Mouse (Mus musculus): ENCODE data around the gene Cnnm3.

Cnnm3 gene

GRCm38 (mm10) chr1:36538727-36539126 lies 27.1 kb downstream of the Cnnm3 start:
- DNase-seq, result no peak

GRCm38 (mm10) chr1:36539186-36539585 lies 27.5 kb downstream of the Cnnm3 start, which contains the start of gene Gm42417:
Gm42417 (minus strand) TSS chr1:36539429.
- peak; percentile 41 for DNase-seq

GRCm38 (mm10) chr1:36540132-36540531 lies 28.5 kb downstream of the Cnnm3 start:
- no peak for DNase-seq

- no peak for DNase-seq
These were observed 29.1 kb downstream of the Cnnm3 start for GRCm38 (mm10) chr1:36540807-36541206.

- no peak for DNase-seq
These were observed 30.2 kb downstream of the Cnnm3 start for GRCm38 (mm10) chr1:36541844-36542243.

- DNase-seq, result no peak
These were observed 31.3 kb downstream of the Cnnm3 start for GRCm38 (mm10) chr1:36542925-36543324.

GRCm38 (mm10) chr1:36545382-36545781 lies 33.7 kb downstream of the Cnnm3 start:
- DNase-seq, result no peak

- DNase-seq, result no peak
These were observed 34.4 kb downstream of the Cnnm3 start for GRCm38 (mm10) chr1:36545845-36546600.

GRCm38 (mm10) chr1:36546888-36547471 lies 35.3 kb downstream of the Cnnm3 start, which contains the start of gene Ankrd39:
Ankrd39 (minus strand) TSS chr1:36547445.
- peak; percentile 98 for DNase-seq

GRCm38 (mm10) chr1:36547981-36548598 lies 36.4 kb downstream of the Cnnm3 start:
- peak; percentile 18 for DNase-seq

GRCm38 (mm10) chr1:36548771-36549170 lies 37.1 kb downstream of the Cnnm3 start:
- DNase-seq, result no peak

- DNase-seq, result no peak
These were observed 37.8 kb downstream of the Cnnm3 start for GRCm38 (mm10) chr1:36549491-36549890.

GRCm38 (mm10) chr1:36550075-36550863 lies 38.6 kb downstream of the Cnnm3 start:
- DNase-seq, result no peak

GRCm38 (mm10) chr1:36551904-36552303 lies 40.2 kb downstream of the Cnnm3 start:
- DNase-seq, result no peak

- DNase-seq, result no peak
These were observed 40.8 kb downstream of the Cnnm3 start for GRCm38 (mm10) chr1:36552506-36552905.

GRCm38 (mm10) chr1:36554633-36555399 lies 43.1 kb downstream of the Cnnm3 start:
- DNase-seq, result no peak

GRCm38 (mm10) chr1:36555798-36556395 lies 44.2 kb downstream of the Cnnm3 start:
- peak; percentile 34 for DNase-seq

GRCm38 (mm10) chr1:36556553-36557456 lies 45.1 kb downstream of the Cnnm3 start:
- peak; percentile 98 for DNase-seq

GRCm38 (mm10) chr1:36557457-36558011 lies 45.9 kb downstream of the Cnnm3 start:
- peak; percentile 89 for DNase-seq
